ENCODE assay signal across 9 mouse cellular contexts in genomic region chr5:111057084-111057483, GRCm38 (mm10).
DNase-seq lines count a peak whose midpoint lies in the region; ATAC-seq lines count a peak whose summit lies in the region.
"Had no signal": no experiment of that assay in that cellular context is flagged by ENCODE, and none has a peak within 500 bp of the region (broad histone marks: within the 10 kb centered on the region; RNA-seq: fewer than 3 reads in every experiment).

No protein-coding gene starts in this region.

- ATAC-seq in megakaryocyte, adult 5-6 weeks (ENCODE audit: poor library complexity, severe bottlenecking), result no peak

- peak overlapping the region; percentile 21 for H3K4me3 ChIP-seq in megakaryocyte, embryonic 14.5 days (replicated peaks)

- DNase-seq in embryo, embryonic 10.5 days (ENCODE audit: low spot score), result peak; percentile 46
- no peak for DNase-seq in embryo, embryonic 10 days (ENCODE audit: low spot score)
- peak; percentile 25 to 35 for DNase-seq in kidney, postnatal 36 days
- DNase-seq in retina, postnatal 1 day, result peak; percentile 91
- DNase-seq in layer of hippocampus, adult 9-11 months, result no peak
- no peak for DNase-seq in MN1 (ENCODE audit: low spot score)
- DNase-seq: adrenal gland, adult 2 months had no signal

- no peaks in the 10 kb centered on the region for H3K36me3 ChIP-seq in megakaryocyte, embryonic 14.5 days (replicated peaks; ENCODE audit: low read length)

- H3K9me3 ChIP-seq in megakaryocyte, embryonic 14.5 days, result no peaks in the 10 kb centered on the region

- peaks cover 41% of the 10 kb centered on the region for H3K4me1 ChIP-seq in megakaryocyte, embryonic 14.5 days

- peaks cover 34% of the 10 kb centered on the region for H3K27me3 ChIP-seq in megakaryocyte, embryonic 14.5 days (replicated peaks)

Comparison
In these comparisons a context has a peak if more than half of its experiments do, and no peak if none do; other contexts are left out.
1. DNase-seq: peak in embryo, embryonic 10.5 days (single experiment), kidney, postnatal 36 days (2 of 2) and retina, postnatal 1 day (single experiment); none in embryo, embryonic 10 days (single experiment), layer of hippocampus, adult 9-11 months (single experiment) and MN1 (single experiment).